In genomic region chr5:24077739-24078306, GRCm38 (mm10) we compare ENCODE assay signal across 8 mouse cellular contexts. TPM values are rescaled to one million over a fixed set of nuclear protein-coding genes. Genes with fewer than 3 reads are reported as not detected.
DNase-seq lines count a peak whose midpoint lies in the region; ATAC-seq and TF ChIP-seq lines count a peak whose summit lies in the region.
"Had no signal": no experiment of that assay in that cellular context is flagged by ENCODE, and none has a peak within 500 bp of the region (broad histone marks: within the 10 kb centered on the region; RNA-seq: fewer than 3 reads in every experiment).

No protein-coding gene starts in this region.

- H3K9me3 ChIP-seq in embryonic facial prominence, embryonic 14.5 days (ENCODE audit: control insufficient read depth, low read length): no peaks in the 10 kb centered on the region
- no peaks in the 10 kb centered on the region for H3K9me3 ChIP-seq in hindbrain, postnatal 0 days (ENCODE audit: low read length)
- H3K9me3 ChIP-seq in midbrain, embryonic 16.5 days (replicated peaks; ENCODE audit: control insufficient read depth, low read length, poor library complexity, severe bottlenecking): no peaks in the 10 kb centered on the region

- no peak for DNase-seq in layer of hippocampus, adult 2 months (ENCODE audit: low spot score in 2 of 2)
- no peak for DNase-seq in layer of hippocampus, adult 9-11 months
- DNase-seq in embryonic facial prominence, embryonic 14.5 days (ENCODE audit: low spot score): no peak
- no peak for DNase-seq in hindbrain, postnatal 0 days (ENCODE audit: low spot score)
- DNase-seq in thymus, adult 18-20 months: no peak
- DNase-seq in thymus, postnatal 25 days: no peak

- peak overlapping the region; percentile 49 for H3K4me2 ChIP-seq in embryonic facial prominence, embryonic 14.5 days (ENCODE audit: low read depth, low read length)
- peak overlapping the region; percentile 51 for H3K4me2 ChIP-seq in hindbrain, postnatal 0 days (ENCODE audit: low read depth, low read length)
- H3K4me2 ChIP-seq in midbrain, embryonic 16.5 days (ENCODE audit: low read length): peak overlapping the region; percentile 48

- H3K4me1 ChIP-seq in embryonic facial prominence, embryonic 14.5 days (ENCODE audit: control insufficient read depth, insufficient read depth, low read length): 0 out of 2 replicates have a peak, but pooled peaks cover 3% of the 10 kb centered on the region
- H3K4me1 ChIP-seq in hindbrain, postnatal 0 days (ENCODE audit: insufficient read depth, low read length): 0 out of 2 replicates have a peak, but pooled peaks cover 4% of the 10 kb centered on the region
- H3K4me1 ChIP-seq in midbrain, embryonic 16.5 days (ENCODE audit: control insufficient read depth, insufficient read depth, low read length): peaks cover 4% of the 10 kb centered on the region; the same call in 1 of the 2 replicates

- H3K4me3 ChIP-seq in layer of hippocampus, adult 2 months: peak overlapping the region; percentile 55
- peak overlapping the region; percentile 27 for H3K4me3 ChIP-seq in embryonic facial prominence, embryonic 14.5 days (ENCODE audit: low read depth, low read length)
- H3K4me3 ChIP-seq in hindbrain, postnatal 0 days (ENCODE audit: low read length): no peak overlapping the region; the same call in 1 of the 2 replicates
- H3K4me3 ChIP-seq in midbrain, embryonic 16.5 days (ENCODE audit: low read depth, low read length): peak overlapping the region; percentile 13

- peak overlapping the region; percentile 66; the same call in 1 of the 2 replicates for H3K27ac ChIP-seq in layer of hippocampus, adult 2 months
- no peak overlapping the region for H3K27ac ChIP-seq in embryonic facial prominence, embryonic 14.5 days (replicated peaks; ENCODE audit: low read depth, low read length)
- H3K27ac ChIP-seq in hindbrain, postnatal 0 days: no peak overlapping the region
- no peak overlapping the region for H3K27ac ChIP-seq in midbrain, embryonic 16.5 days (ENCODE audit: low read length)

- H3K9ac ChIP-seq in embryonic facial prominence, embryonic 14.5 days (ENCODE audit: low read depth, low read length): 0 out of 2 replicates have a peak overlapping the region, but pooled peaks have one; percentile 26
- no peak overlapping the region; the same call in 1 of the 2 replicates for H3K9ac ChIP-seq in hindbrain, postnatal 0 days (replicated peaks; ENCODE audit: low read length)
- H3K9ac ChIP-seq in midbrain, embryonic 16.5 days (ENCODE audit: low read depth, low read length): no peak overlapping the region; the same call in 1 of the 2 replicates

- 14% methylated on average over 7 of the region's 7 CpGs for WGBS in embryonic facial prominence, embryonic 14.5 days
- 20% methylated on average over 7 of the region's 7 CpGs for WGBS in hindbrain, postnatal 0 days
- WGBS in midbrain, embryonic 16.5 days: 18% methylated on average over 7 of the region's 7 CpGs

- no peak for ATAC-seq in embryonic facial prominence, embryonic 14.5 days (ENCODE audit: low read depth)
- ATAC-seq in hindbrain, postnatal 0 days: peak; percentile 57
- ATAC-seq in midbrain, embryonic 16.5 days: no peak

- H3K36me3 ChIP-seq in embryonic facial prominence, embryonic 14.5 days (ENCODE audit: control insufficient read depth, insufficient read depth, low read length): no peaks in the 10 kb centered on the region
- H3K36me3 ChIP-seq in hindbrain, postnatal 0 days (ENCODE audit: insufficient read depth, low read length): no peaks in the 10 kb centered on the region
- no peaks in the 10 kb centered on the region for H3K36me3 ChIP-seq in midbrain, embryonic 16.5 days (ENCODE audit: control insufficient read depth, insufficient read depth, low read length)

- TF ChIP-seq CTCF in layer of hippocampus, adult 2 months (conservative IDR thresholded peaks at IDR 0.05): no peak
- no peak for TF ChIP-seq CTCF in hindbrain, postnatal 0 days (IDR thresholded peaks at IDR 0.05; ENCODE audit: low read depth)

- no peaks in the 10 kb centered on the region for H3K27me3 ChIP-seq in embryonic facial prominence, embryonic 14.5 days (replicated peaks; ENCODE audit: control insufficient read depth, insufficient read depth, low read length)
- no peaks in the 10 kb centered on the region for H3K27me3 ChIP-seq in hindbrain, postnatal 0 days (ENCODE audit: insufficient read depth, low read length)
- no peaks in the 10 kb centered on the region for H3K27me3 ChIP-seq in midbrain, embryonic 16.5 days (ENCODE audit: control insufficient read depth, insufficient read depth, low read depth, low read length)
- H3K27me3 ChIP-seq: Patski had no signal

RNA-seq across cellular contexts. Expression of gene Klhl7, which starts 22.6 kb away (rescaled TPM):
- 10 to 100 TPM; 93.4 to 96.9 TPM for total RNA-seq in layer of hippocampus, adult 2 months (2021)
- 53.2 and 60.6 TPM in 2 replicates for polyA plus RNA-seq in embryonic facial prominence, embryonic 14.5 days (2014; fragmentation: Nextera tagmentation; extraction: Ambion mirVana)
- total RNA-seq in hindbrain, postnatal 0 days (2014; rRNA removed): 101 and 127 TPM in 2 replicates
- polyA plus RNA-seq in hindbrain, postnatal 0 days (2015; fragmentation: Nextera tagmentation; extraction: Ambion mirVana): 106 and 109 TPM in 2 replicates
- polyA plus RNA-seq in midbrain, embryonic 16.5 days (2015; fragmentation: Nextera tagmentation; extraction: Ambion mirVana): 164 and 177 TPM in 2 replicates

RNA-seq across cellular contexts. Expression of gene Fam126a, which starts 47.3 kb away (rescaled TPM):
- total RNA-seq in layer of hippocampus, adult 2 months (2021): 10 to 100 TPM; 24.8 to 28.4 TPM
- 38.4 and 40.2 TPM in 2 replicates for polyA plus RNA-seq in embryonic facial prominence, embryonic 14.5 days (2014; fragmentation: Nextera tagmentation; extraction: Ambion mirVana)
- 24.5 and 26.6 TPM in 2 replicates for total RNA-seq in hindbrain, postnatal 0 days (2014; rRNA removed)
- polyA plus RNA-seq in hindbrain, postnatal 0 days (2015; fragmentation: Nextera tagmentation; extraction: Ambion mirVana): 16.5 and 17.7 TPM in 2 replicates
- 29.8 and 32.0 TPM in 2 replicates for polyA plus RNA-seq in midbrain, embryonic 16.5 days (2015; fragmentation: Nextera tagmentation; extraction: Ambion mirVana)
